Mouse (Mus musculus) G1E (cell line): ENCODE results near the gene Gm17268.

Source experiments
- CTCF ChIP-seq: IDR thresholded peaks from 2 replicates; pipeline ENCODE4 v1.5.1; 2012; ENCODE audit warnings: low read depth, low read length, inconsistent platforms, mixed read lengths
- GATA1 ChIP-seq: IDR thresholded peaks from 2 replicates; pipeline ENCODE4 v1.6.1; 2012; ENCODE audit warnings: borderline replicate concordance, low read length, inconsistent platforms, mixed read lengths
- POLR2AphosphoS5 ChIP-seq: IDR thresholded peaks from 2 replicates; pipeline ENCODE4 v1.6.1; 2012; ENCODE audit warnings: low read depth, low read length, inconsistent platforms; ENCODE audit not compliant: insufficient replicate concordance
- TAL1 ChIP-seq: conservative IDR thresholded peaks from 2 replicates; pipeline ENCODE4 v1.6.1; 2012; ENCODE audit warnings: low read depth, low read length, inconsistent platforms, mixed read lengths

DNA sequence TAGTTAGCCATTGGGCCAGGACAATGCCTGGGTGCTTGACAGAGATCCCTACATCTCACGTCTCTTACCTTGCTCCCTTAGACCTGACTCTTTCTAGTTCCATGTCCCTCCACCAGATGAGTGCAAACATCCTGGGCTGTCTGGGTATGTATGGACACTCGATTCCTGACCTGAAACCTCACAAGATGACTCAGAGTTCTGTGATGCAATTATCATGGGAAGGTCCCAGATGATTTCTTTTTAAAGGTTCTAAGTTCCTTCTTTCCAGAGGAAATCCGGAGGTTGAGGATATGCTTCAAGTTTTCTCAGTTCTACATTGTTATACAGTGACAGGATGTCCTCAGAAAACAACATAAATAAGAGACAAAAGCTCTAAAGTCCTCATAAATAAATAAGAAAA is 42.5 kb upstream of the Gm17268 start:
- no peak for TF ChIP-seq CTCF
- TF ChIP-seq GATA1, result no peak
- TF ChIP-seq TAL1, result no peak
- TF ChIP-seq POLR2AphosphoS5, result no peak
